Mouse (Mus musculus) intestine, embryonic 14.5 days (tissue): ENCODE results near the gene Vps35l. TPM values are rescaled to one million over a fixed set of nuclear protein-coding genes. Genes with fewer than 3 reads are reported as not detected.

Experiments used
- ATAC-seq: fragments of 200-750 bp; cut with Nextera tagmentation; replicated peaks from 2 replicates; pipeline ENCODE4 v1.8.0; 2017; ENCODE audit warnings: low read depth, moderate number of reproducible peaks, moderate TSS enrichment, moderate library complexity; ENCODE audit not compliant: low FRiP score, low TSS enrichment
- DNase-seq: peaks from one replicate; pipeline ENCODE4 v3.0.0-alpha.2; 2018; ENCODE audit warnings: low spot score
- H3K27ac ChIP-seq: fragments of 300-500 bp; sonication (generic); 2 replicates; pipeline ENCODE4 v1.5.1; 2014; ENCODE audit warnings: low read depth, mild to moderate bottlenecking, control low read depth
- H3K27me3 ChIP-seq: fragments of 300-500 bp; sonication (generic); replicated peaks from 2 replicates; pipeline ENCODE4 v1.6.1; 2014; ENCODE audit warnings: low read length, control low read depth; ENCODE audit not compliant: control insufficient read depth, insufficient read depth
- H3K36me3 ChIP-seq: fragments of 300-500 bp; sonication (generic); 2 replicates; pipeline ENCODE4 v1.6.1; 2014; ENCODE audit warnings: low read length, control low read depth; ENCODE audit not compliant: control insufficient read depth, insufficient read depth
- H3K4me1 ChIP-seq: fragments of 300-500 bp; sonication (generic); replicated peaks from 2 replicates; pipeline ENCODE4 v1.6.1; 2014; ENCODE audit warnings: low read length, control low read depth, mixed read lengths; ENCODE audit not compliant: control insufficient read depth, insufficient read depth
- H3K4me2 ChIP-seq: fragments of 300-500 bp; sonication (generic); 2 replicates; pipeline ENCODE4 v1.6.1; 2014; ENCODE audit warnings: low read length
- H3K4me3 ChIP-seq: fragments of 300-500 bp; sonication (generic); 2 replicates; pipeline ENCODE4 v1.5.1; 2014; ENCODE audit warnings: low read depth, low read length, control low read depth, mixed read lengths
- H3K9ac ChIP-seq: fragments of 300-500 bp; sonication (generic); 2 replicates; pipeline ENCODE4 v1.6.1; 2014; ENCODE audit warnings: mild to moderate bottlenecking, low read length
- H3K9me3 ChIP-seq: fragments of 300-500 bp; sonication (generic); 2 replicates; pipeline ENCODE4 v1.6.1; 2016; ENCODE audit warnings: low read length, control low read depth; ENCODE audit not compliant: control insufficient read depth
- WGBS: fragments of 180-500 bp; shearing (Covaris S2); extraction: QIAGEN DNeasy Blood & Tissue Kit; methylation state at CpG from one replicate; pipeline ENCODE4 v1.1.7; 2014; 5-methylcytosine and 5-hydroxymethylcytosine counted together
- polyA plus RNA-seq: library from polyadenylated mRNA; unstranded; fragments of >200 nt; fragmentation: Nextera tagmentation; extraction: Ambion mirVana; gene quantifications from 2 replicates; pipeline ENCODE4 v1.2.1, GENCODE M21; 2014

Vps35l gene
- polyA plus RNA-seq, 1 experiment from 2014 or later, result 67.7 TPM

GRCm38 (mm10) chr7:118706051-118706450, 34.0 kb upstream of the Vps35l start:
- no peaks in the 10 kb centered on the region for H3K36me3 ChIP-seq

GRCm38 (mm10) chr7:118706488-118706887, 33.5 kb upstream of the Vps35l start:
- H3K27me3 ChIP-seq, result no peaks in the 10 kb centered on the region
- 87% methylated on average over 5 of the region's 5 CpGs for WGBS
- no peaks in the 10 kb centered on the region for H3K9me3 ChIP-seq
- H3K27ac ChIP-seq, result no peak overlapping the region
- DNase-seq (no peak), ATAC-seq (no peak)
- no peaks in the 10 kb centered on the region for H3K36me3 ChIP-seq
- H3K9ac ChIP-seq, result no peak overlapping the region
- no peak overlapping the region for H3K4me2 ChIP-seq
- peaks cover 13% of the 10 kb centered on the region for H3K4me1 ChIP-seq
- no peak overlapping the region for H3K4me3 ChIP-seq

More at GRCm38 (mm10) chr7:118706051-118706450, 34.0 kb upstream of the Vps35l start:
- peak overlapping the region; percentile 76; the same call in 1 of the 2 replicates for H3K27ac ChIP-seq
- peak overlapping the region; percentile 79 for H3K4me2 ChIP-seq
- no peaks in the 10 kb centered on the region for H3K27me3 ChIP-seq
- H3K4me3 ChIP-seq, result peak overlapping the region; percentile 91
- ATAC-seq (no peak), DNase-seq (no peak)
- peaks cover 13% of the 10 kb centered on the region for H3K4me1 ChIP-seq
- H3K9ac ChIP-seq, result no peak overlapping the region; the same call in 1 of the 2 replicates
- no peaks in the 10 kb centered on the region for H3K9me3 ChIP-seq
- WGBS, result 40% methylated on average over 6 of the region's 6 CpGs

GRCm38 (mm10) chr7:118707216-118707615, 32.8 kb upstream of the Vps35l start:
- DNase-seq, result no peak
- no peaks in the 10 kb centered on the region for H3K9me3 ChIP-seq
- WGBS, result 59% methylated on average over 2 of the region's 2 CpGs
- ATAC-seq, result no peak
- H3K9ac ChIP-seq, result no peak overlapping the region
- H3K27ac ChIP-seq, result no peak overlapping the region
- H3K4me3 ChIP-seq, result no peak overlapping the region
- H3K4me2 ChIP-seq, result no peak overlapping the region
- H3K27me3 ChIP-seq, result no peaks in the 10 kb centered on the region
- H3K4me1 ChIP-seq, result peaks cover 13% of the 10 kb centered on the region
- no peaks in the 10 kb centered on the region for H3K36me3 ChIP-seq

- H3K27ac ChIP-seq, result no peak overlapping the region
- no peaks in the 10 kb centered on the region for H3K27me3 ChIP-seq
- no peaks in the 10 kb centered on the region for H3K9me3 ChIP-seq
- no peak overlapping the region for H3K4me3 ChIP-seq
- H3K36me3 ChIP-seq, result no peaks in the 10 kb centered on the region
- DNase-seq (no peak), ATAC-seq (no peak)
- no peak overlapping the region for H3K9ac ChIP-seq
- H3K4me2 ChIP-seq, result no peak overlapping the region
- 68% methylated on average over 4 of the region's 4 CpGs for WGBS
- peaks cover 15% of the 10 kb centered on the region for H3K4me1 ChIP-seq
Measured at GRCm38 (mm10) chr7:118708002-118708401, 32.0 kb upstream of the Vps35l start.

GRCm38 (mm10) chr7:118710776-118711175, 29.2 kb upstream of the Vps35l start:
- H3K9ac ChIP-seq, result no peak overlapping the region
- DNase-seq (no peak), ATAC-seq (no peak)
- H3K27me3 ChIP-seq, result no peaks in the 10 kb centered on the region
- H3K4me2 ChIP-seq, result no peak overlapping the region
- H3K27ac ChIP-seq, result no peak overlapping the region
- peaks cover 12% of the 10 kb centered on the region; the same call in 1 of the 2 replicates for H3K36me3 ChIP-seq
- H3K4me3 ChIP-seq, result no peak overlapping the region
- WGBS, result 74% methylated on average over 5 of the region's 5 CpGs
- H3K9me3 ChIP-seq, result no peaks in the 10 kb centered on the region
- H3K4me1 ChIP-seq, result peaks cover 11% of the 10 kb centered on the region

- Histone ChIP-seq H3K4me3 (peak within 1 kb of the TSS; percentile 90), H3K4me1 (peaks cover 6% of the 10 kb centered on the region), H3K4me2 (peak within 1 kb of the TSS; percentile 72), H3K36me3 (peaks cover 18% of the 10 kb centered on the region; the same call in 1 of the 2 replicates), H3K27ac (no peak within 1 kb of the TSS), H3K9ac (peak within 1 kb of the TSS; percentile 56), H3K27me3 (no peaks in the 10 kb centered on the region), H3K9me3 (no peaks in the 10 kb centered on the region)
- ATAC-seq (peak; percentile 90), DNase-seq (peak; percentile 87)
- WGBS, result 1% methylated on average over 48 of the region's 48 CpGs
Measured at GRCm38 (mm10) chr7:118712228-118713173, 27.5 kb upstream of the Vps35l start, which contains the start of gene Ccp110. TSS of gene Ccp110 (plus strand) at chr7:118712552.

- ATAC-seq, result no peak
- WGBS, result 94% methylated on average over 1 of the region's 1 CpGs
- peaks cover 6% of the 10 kb centered on the region for H3K4me1 ChIP-seq
Measured at GRCm38 (mm10) chr7:118714873-118715272, 25.2 kb upstream of the Vps35l start.

GRCm38 (mm10) chr7:118718066-118718465, 22.0 kb upstream of the Vps35l start:
- Histone ChIP-seq H3K36me3 (peaks cover 39% of the 10 kb centered on the region), H3K4me2 (no peak overlapping the region), H3K27me3 (no peaks in the 10 kb centered on the region), H3K4me1 (peaks cover 4% of the 10 kb centered on the region), H3K4me3 (no peak overlapping the region), H3K9me3 (no peaks in the 10 kb centered on the region), H3K9ac (no peak overlapping the region), H3K27ac (no peak overlapping the region)
- DNase-seq (no peak), ATAC-seq (no peak)
- 92% methylated on average over 4 of the region's 4 CpGs for WGBS

More at GRCm38 (mm10) chr7:118714873-118715272, 25.2 kb upstream of the Vps35l start:
- Histone ChIP-seq H3K9ac (no peak overlapping the region), H3K36me3 (peaks cover 24% of the 10 kb centered on the region; the same call in 1 of the 2 replicates), H3K9me3 (no peaks in the 10 kb centered on the region), H3K4me2 (no peak overlapping the region), H3K27ac (no peak overlapping the region), H3K27me3 (no peaks in the 10 kb centered on the region), H3K4me3 (no peak overlapping the region)
- DNase-seq, result no peak
